Mouse (Mus musculus) erythroid progenitor cell, adult 5-6 weeks (primary cell): ENCODE results near the gene Kcnb1. TPM values are rescaled to one million over a fixed set of nuclear protein-coding genes. Genes with fewer than 3 reads are reported as not detected.

Experiments
- ATAC-seq: replicated peaks from 2 replicates; pipeline ENCODE4 v1.8.0; 2016; ENCODE audit warnings: moderate number of reproducible peaks, mild to moderate bottlenecking, moderate TSS enrichment, inconsistent platforms; ENCODE audit not compliant: poor library complexity, low FRiP score, severe bottlenecking
- total RNA-seq, 2 experiments: library from RNA; stranded (forward) in 1 of 2; stranded (reverse) in 1 of 2; fragments of 150-400 nt in 1 of 2; fragments of 186-747, 209-891 nt in 1 of 2; gene quantifications; 2 replicates each; pipeline versions ENCODE4 v1.2.3 to v1.2.4; 2015 to 2017; ENCODE audit warnings: low replicate concordance in 2 of 2

The Kcnb1 gene
- total RNA-seq, 2 experiments from 2014 or later = not detected

GRCm38 (mm10) chr2:167175284-167175683, 14.7 kb downstream of the Kcnb1 start:
- no peak for ATAC-seq

- ATAC-seq = no peak
These were observed 16.7 kb downstream of the Kcnb1 start for GRCm38 (mm10) chr2:167173051-167173875.

GRCm38 (mm10) chr2:167167515-167168212, 22.3 kb downstream of the Kcnb1 start:
- ATAC-seq = no peak

- no peak for ATAC-seq
These were observed 26.4 kb downstream of the Kcnb1 start for GRCm38 (mm10) chr2:167163600-167163999.

GRCm38 (mm10) chr2:167163134-167163533, 26.8 kb downstream of the Kcnb1 start:
- no peak for ATAC-seq

GRCm38 (mm10) chr2:167162516-167163021, 27.4 kb downstream of the Kcnb1 start:
- ATAC-seq = no peak

GRCm38 (mm10) chr2:167159721-167160120, 30.2 kb downstream of the Kcnb1 start:
- no peak for ATAC-seq

GRCm38 (mm10) chr2:167158780-167159179, 31.2 kb downstream of the Kcnb1 start:
- no peak for ATAC-seq

GRCm38 (mm10) chr2:167156118-167156715, 33.7 kb downstream of the Kcnb1 start:
- ATAC-seq = no peak

- no peak for ATAC-seq
These were observed 34.4 kb downstream of the Kcnb1 start for GRCm38 (mm10) chr2:167155541-167155973.

GRCm38 (mm10) chr2:167150880-167151279, 39.1 kb downstream of the Kcnb1 start:
- ATAC-seq = no peak

GRCm38 (mm10) chr2:167150135-167150534, 39.8 kb downstream of the Kcnb1 start:
- no peak for ATAC-seq

GRCm38 (mm10) chr2:167149035-167149434, 40.9 kb downstream of the Kcnb1 start:
- no peak for ATAC-seq

GRCm38 (mm10) chr2:167147708-167148107, 42.2 kb downstream of the Kcnb1 start:
- ATAC-seq = no peak

- ATAC-seq = no peak
These were observed 44.1 kb downstream of the Kcnb1 start for GRCm38 (mm10) chr2:167145904-167146303.

- ATAC-seq = no peak
These were observed 45.3 kb downstream of the Kcnb1 start for GRCm38 (mm10) chr2:167144439-167145307.

- ATAC-seq = no peak
These were observed 46.0 kb downstream of the Kcnb1 start for GRCm38 (mm10) chr2:167143914-167144313.

- ATAC-seq = no peak
These were observed 47.7 kb downstream of the Kcnb1 start for GRCm38 (mm10) chr2:167142282-167142681.

- ATAC-seq = no peak
These were observed 48.1 kb downstream of the Kcnb1 start for GRCm38 (mm10) chr2:167141810-167142209.
